Mouse (Mus musculus) erythroid progenitor cell, adult 5-6 weeks (primary cell): ENCODE measurements around the gene Ctsll3. TPM values are rescaled to one million over a fixed set of nuclear protein-coding genes. Genes with fewer than 3 reads are reported as not detected.

Source experiments
- ATAC-seq: replicated peaks from 2 replicates; pipeline ENCODE4 v1.8.0; 2016; ENCODE audit warnings: moderate number of reproducible peaks, mild to moderate bottlenecking, moderate TSS enrichment, inconsistent platforms; ENCODE audit not compliant: poor library complexity, low FRiP score, severe bottlenecking
- total RNA-seq, 2 experiments: library from RNA; stranded (forward) in 1 of 2; stranded (reverse) in 1 of 2; fragments of 150-400 nt in 1 of 2; fragments of 186-747, 209-891 nt in 1 of 2; gene quantifications; 2 replicates each; pipeline versions ENCODE4 v1.2.3 to v1.2.4; 2015 to 2017; ENCODE audit warnings: low replicate concordance in 2 of 2

Ctsll3 gene
- total RNA-seq, 2 experiments from 2014 or later, result not detected

DNA sequence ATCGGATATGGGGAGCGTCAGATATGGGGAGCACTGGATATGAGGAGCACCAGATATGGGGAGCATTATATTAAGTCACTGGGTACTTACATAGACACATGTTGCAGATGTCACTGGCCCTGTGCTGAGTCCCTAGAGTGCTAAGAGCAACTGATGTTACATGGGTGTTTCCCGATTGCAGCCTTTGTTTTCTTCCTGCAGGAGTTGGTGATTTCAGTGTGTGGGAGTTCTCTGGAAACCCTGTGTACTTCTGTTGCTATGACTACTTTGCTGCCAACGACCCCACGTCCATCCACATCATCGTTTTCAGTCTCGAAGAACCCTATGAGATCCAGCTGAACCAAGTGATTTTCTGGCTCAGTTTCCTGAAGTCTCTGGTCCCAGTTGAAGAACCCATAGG, 51.7 kb downstream of the Ctsll3 start:
- no peak for ATAC-seq

DNA sequence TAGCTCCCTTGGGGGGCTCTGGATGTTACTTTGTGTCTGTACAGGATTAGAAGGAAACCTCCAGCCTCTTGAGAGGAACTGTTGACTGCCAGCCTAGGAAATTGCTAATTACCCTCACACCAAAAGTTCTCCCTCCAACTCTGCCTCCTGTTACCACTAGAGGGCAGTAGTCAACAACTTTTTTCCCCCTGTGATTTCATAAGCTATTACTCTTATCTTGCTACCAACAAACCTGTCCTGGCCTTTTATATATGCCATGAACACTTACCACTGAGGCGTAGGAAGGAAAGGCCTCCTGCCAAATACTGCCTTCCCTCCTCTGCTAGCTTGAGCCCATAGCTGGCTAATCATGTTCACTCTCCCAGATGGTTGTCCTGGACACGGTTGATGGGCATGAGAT, 54.1 kb downstream of the Ctsll3 start:
- no peak for ATAC-seq

Other genes starting within 250 kb of the Ctsll3 start
- 1.3 and 6.8 TPM in 2 replicates for gene Dapk1, start 200.9 kb downstream of the Ctsll3 start, total RNA-seq (2015; ENCODE audit: low replicate concordance)
- 0.23 and 3.7 TPM in 2 replicates for gene Dapk1, start 200.9 kb downstream of the Ctsll3 start, total RNA-seq (2017; ENCODE audit: low replicate concordance)
- not detected in 2 replicates for gene BC051665, start 16.5 kb downstream of the Ctsll3 start, total RNA-seq (2015; ENCODE audit: low replicate concordance)
- gene BC051665, start 16.5 kb downstream of the Ctsll3 start, total RNA-seq (2017; ENCODE audit: low replicate concordance), result not detected in 2 replicates
- gene 4930486L24Rik, start 61.6 kb upstream of the Ctsll3 start, total RNA-seq (2015; ENCODE audit: low replicate concordance), result not detected in 2 replicates
- 0.90 TPM in 1 of 2 replicates, not detected in the other for gene 4930486L24Rik, start 61.6 kb upstream of the Ctsll3 start, total RNA-seq (2017; ENCODE audit: low replicate concordance)
- gene Gm49392, start 94.0 kb upstream of the Ctsll3 start, total RNA-seq (2015; ENCODE audit: low replicate concordance), result not detected in 2 replicates
- gene Gm49392, start 94.0 kb upstream of the Ctsll3 start, total RNA-seq (2017; ENCODE audit: low replicate concordance), result not detected in 2 replicates
- 2.5 and 10.1 TPM in 2 replicates for gene Ctla2b, start 94.6 kb upstream of the Ctsll3 start, total RNA-seq (2015; ENCODE audit: low replicate concordance)
- 0.90 TPM in 1 of 2 replicates, not detected in the other for gene Ctla2b, start 94.6 kb upstream of the Ctsll3 start, total RNA-seq (2017; ENCODE audit: low replicate concordance)
- not detected in 2 replicates for gene Tpbpb, start 102.0 kb upstream of the Ctsll3 start, total RNA-seq (2015; ENCODE audit: low replicate concordance)
- not detected in 2 replicates for gene Tpbpb, start 102.0 kb upstream of the Ctsll3 start, total RNA-seq (2017; ENCODE audit: low replicate concordance)
- gene Gm49393, start 132.7 kb upstream of the Ctsll3 start, total RNA-seq (2015; ENCODE audit: low replicate concordance), result not detected in 2 replicates
- gene Gm49393, start 132.7 kb upstream of the Ctsll3 start, total RNA-seq (2017; ENCODE audit: low replicate concordance), result not detected in 2 replicates
- 3.2 TPM in 1 of 2 replicates, not detected in the other for gene Gm49391, start 133.7 kb upstream of the Ctsll3 start, total RNA-seq (2015; ENCODE audit: low replicate concordance)
- gene Gm49391, start 133.7 kb upstream of the Ctsll3 start, total RNA-seq (2017; ENCODE audit: low replicate concordance), result 3.0 TPM in 1 of 2 replicates, not detected in the other
- 5.0 TPM in 1 of 2 replicates, not detected in the other for gene Ctla2a, start 133.8 kb upstream of the Ctsll3 start, total RNA-seq (2015; ENCODE audit: low replicate concordance)
- gene Ctla2a, start 133.8 kb upstream of the Ctsll3 start, total RNA-seq (2017; ENCODE audit: low replicate concordance), result 0.53 and 10.9 TPM in 2 replicates
- gene Tpbpa, start 139.1 kb upstream of the Ctsll3 start, total RNA-seq (2015; ENCODE audit: low replicate concordance), result not detected in 2 replicates
- gene Tpbpa, start 139.1 kb upstream of the Ctsll3 start, total RNA-seq (2017; ENCODE audit: low replicate concordance), result not detected in 2 replicates
- gene Ctsj, start 203.1 kb upstream of the Ctsll3 start, total RNA-seq (2015; ENCODE audit: low replicate concordance), result not detected in 2 replicates
- not detected in 2 replicates for gene Ctsj, start 203.1 kb upstream of the Ctsll3 start, total RNA-seq (2017; ENCODE audit: low replicate concordance)
- not detected in 2 replicates for gene Ctsq, start 237.8 kb upstream of the Ctsll3 start, total RNA-seq (2015; ENCODE audit: low replicate concordance)
- gene Ctsq, start 237.8 kb upstream of the Ctsll3 start, total RNA-seq (2017; ENCODE audit: low replicate concordance), result not detected in 2 replicates